Mouse (Mus musculus) large intestine, adult 2 months (tissue): ENCODE data around the gene Olfr734. TPM values are rescaled to one million over a fixed set of nuclear protein-coding genes. Genes with fewer than 3 reads are reported as not detected.

Source experiments
- DNase-seq: peaks from one replicate; pipeline ENCODE4 v3.0.0-alpha.2; 2012; ENCODE audit warnings: low read depth, low spot score
- WGBS: fragments of 180-500 bp; shearing (Covaris S2); methylation state at CpG from one replicate; pipeline ENCODE4 v1.1.7; 2018; 5-methylcytosine and 5-hydroxymethylcytosine counted together
- polyA plus RNA-seq: library from polyadenylated mRNA; depleted of rRNA; stranded (reverse); fragments of >200 nt; gene quantifications from 2 replicates; pipeline ENCODE4 v1.2.3, GENCODE M21; 2012; rRNA removed

Olfr734 gene
- polyA plus RNA-seq: not detected in 2 replicates

GRCm38 (mm10) chr14:50326661-50327060 is at the start of gene Olfr734:
TSS of gene Olfr734 (minus strand) at chr14:50326761.
- DNase-seq: no peak
- 54% methylated on average over 1 of the region's 1 CpGs for WGBS

GRCm38 (mm10) chr14:50363561-50363960 is 37.0 kb upstream of the Olfr734 start:
- 80% methylated on average over 2 of the region's 2 CpGs for WGBS
- no peak for DNase-seq

DNA sequence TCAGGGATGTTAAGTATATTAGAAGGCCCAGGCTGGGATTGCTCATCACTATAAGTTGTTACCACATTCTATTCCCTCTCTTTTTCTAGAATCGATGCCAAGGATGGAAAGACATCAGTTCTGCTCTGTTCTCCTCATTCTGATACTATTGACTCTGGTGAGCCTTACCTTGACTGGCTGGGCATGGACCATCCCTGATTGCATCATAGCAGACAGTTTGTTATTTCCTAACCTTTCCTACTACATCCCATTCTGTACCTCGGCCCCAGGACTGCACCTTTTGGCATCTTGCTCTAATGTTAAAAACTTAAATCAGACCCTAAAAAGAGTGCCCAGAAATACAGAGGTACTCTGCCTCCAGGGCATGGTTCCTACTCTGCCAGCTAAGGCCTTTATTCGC is 33.9 kb upstream of the Olfr734 start:
- no peak for DNase-seq
- WGBS: 71% methylated on average over 3 of the region's 3 CpGs

- no peak for DNase-seq
- WGBS: 66% methylated on average over 2 of the region's 2 CpGs
Observed at GRCm38 (mm10) chr14:50357593-50357992, 31.0 kb upstream of the Olfr734 start, which contains the start of gene Tlr11. TSS of gene Tlr11 (plus strand) at chr14:50357914.

DNA sequence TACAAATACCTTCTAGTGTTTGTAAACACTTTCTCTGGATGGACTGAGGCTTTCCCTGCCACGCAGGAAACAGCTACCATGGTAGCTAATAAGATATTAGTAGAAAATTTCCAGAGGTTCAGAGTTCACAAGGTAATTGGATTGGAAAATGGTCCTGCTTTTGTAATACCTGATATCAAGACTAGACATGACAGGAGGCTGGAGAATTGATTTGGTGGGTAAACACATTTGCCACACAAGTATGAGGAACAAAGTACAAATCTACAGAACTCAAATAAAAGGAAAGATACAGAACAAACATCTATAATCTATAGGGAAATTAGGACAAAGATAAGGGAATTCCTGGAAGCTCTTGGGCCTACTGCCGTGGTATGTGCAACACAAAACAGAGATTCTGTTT is 30.2 kb upstream of the Olfr734 start:
- WGBS: 61% methylated on average over 2 of the region's 2 CpGs
- no peak for DNase-seq

GRCm38 (mm10) chr14:50352438-50352837 is 25.9 kb upstream of the Olfr734 start:
- DNase-seq: no peak
- WGBS: 28% methylated on average over 3 of the region's 3 CpGs

- 81% methylated on average over 2 of the region's 2 CpGs for WGBS
- no peak for DNase-seq
Observed at GRCm38 (mm10) chr14:50348796-50349195, 22.2 kb upstream of the Olfr734 start, which contains the start of gene Olfr735. TSS of gene Olfr735 (minus strand) at chr14:50348872.

DNA sequence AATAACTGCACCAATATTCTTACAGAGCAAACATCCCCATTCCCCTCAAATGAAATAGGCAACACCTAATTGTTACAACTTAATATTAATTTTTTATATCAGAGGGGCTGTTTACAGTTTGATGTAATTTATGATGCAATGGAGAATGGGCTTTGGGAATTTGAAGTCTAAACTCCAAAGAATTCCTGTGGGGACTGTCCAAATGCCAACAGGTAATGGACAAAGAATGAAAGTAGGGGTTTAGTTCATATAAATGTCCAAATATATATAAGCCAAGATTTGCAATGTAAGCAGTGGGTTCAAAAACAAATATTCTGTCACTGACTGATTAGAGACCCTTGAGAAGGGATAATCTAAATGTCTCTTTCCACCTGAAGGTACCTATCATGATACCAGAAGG is 25.1 kb downstream of the Olfr734 start, which contains the start of gene Olfr733:
TSS of gene Olfr733 (minus strand) at position 101 of the 400 bp plus-strand sequence.
- no peak for DNase-seq

GRCm38 (mm10) chr14:50284106-50284505 is 42.5 kb downstream of the Olfr734 start, which contains the start of gene Olfr732:
TSS of gene Olfr732 (minus strand) at chr14:50284206.
- no peak for DNase-seq
- WGBS: 90% methylated on average over 1 of the region's 1 CpGs

Other genes with a start within 250 kb of the Olfr734 start
- not detected in 2 replicates for gene Olfr726, start 235.8 kb downstream of the Olfr734 start, polyA plus RNA-seq
- not detected in 2 replicates for gene Olfr727, start 203.6 kb downstream of the Olfr734 start, polyA plus RNA-seq
- not detected in 2 replicates for gene Olfr728, start 184.1 kb downstream of the Olfr734 start, polyA plus RNA-seq
- gene Olfr729, start 173.9 kb downstream of the Olfr734 start, polyA plus RNA-seq: not detected in 2 replicates
- gene Olfr730, start 138.6 kb downstream of the Olfr734 start, polyA plus RNA-seq: not detected in 2 replicates
- not detected in 2 replicates for gene Olfr731, start 84.9 kb downstream of the Olfr734 start, polyA plus RNA-seq
- not detected in 2 replicates for gene Olfr732, start 42.6 kb downstream of the Olfr734 start, polyA plus RNA-seq
- not detected in 2 replicates for gene Olfr733, start 25.2 kb downstream of the Olfr734 start, polyA plus RNA-seq
- gene Olfr735, start 22.1 kb upstream of the Olfr734 start, polyA plus RNA-seq: not detected in 2 replicates
- gene Tlr11, start 31.2 kb upstream of the Olfr734 start, polyA plus RNA-seq: 0.51 and 0.56 TPM in 2 replicates
- not detected in 2 replicates for gene Olfr736, start 54.4 kb upstream of the Olfr734 start, polyA plus RNA-seq
- not detected in 2 replicates for gene Olfr738, start 80.8 kb upstream of the Olfr734 start, polyA plus RNA-seq
- not detected in 2 replicates for gene Olfr739, start 91.9 kb upstream of the Olfr734 start, polyA plus RNA-seq
- gene Olfr740, start 118.8 kb upstream of the Olfr734 start, polyA plus RNA-seq: not detected in 2 replicates
- gene Olfr741, start 146.0 kb upstream of the Olfr734 start, polyA plus RNA-seq: not detected in 2 replicates
- not detected in 2 replicates for gene Olfr742, start 176.8 kb upstream of the Olfr734 start, polyA plus RNA-seq
- not detected in 2 replicates for gene Olfr743, start 195.1 kb upstream of the Olfr734 start, polyA plus RNA-seq